In the genomic region with DNA sequence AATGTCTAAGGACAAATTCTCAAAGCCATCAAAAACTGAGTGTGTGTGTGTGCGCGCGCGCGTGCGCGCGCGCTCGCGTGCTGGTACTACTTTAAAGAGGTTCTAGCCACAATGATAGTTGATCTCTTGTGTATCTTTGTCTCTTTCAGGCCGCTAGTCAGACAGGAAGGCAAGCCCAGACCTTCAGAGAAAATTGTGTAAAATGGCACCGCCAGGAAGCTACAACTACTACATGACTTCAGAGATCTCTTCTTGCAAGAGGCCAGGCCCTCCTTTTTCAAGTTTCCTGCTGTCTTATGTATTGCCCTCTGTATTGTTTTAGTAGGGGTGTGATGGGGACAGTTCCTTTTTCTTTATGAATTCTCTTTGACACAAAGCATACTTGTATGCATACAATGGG, we compare ENCODE assay signal across 27 mouse cellular contexts. TPM values are rescaled to one million over a fixed set of nuclear protein-coding genes. Genes with fewer than 3 reads are reported as not detected.
DNase-seq lines count a peak whose midpoint lies in the region; TF ChIP-seq lines count a peak whose summit lies in the region.
"Had no signal": no experiment of that assay in that cellular context is flagged by ENCODE, and none has a peak within 500 bp of the region (broad histone marks: within the 10 kb centered on the region; RNA-seq: fewer than 3 reads in every experiment).

No protein-coding gene starts in this region.

- no peak for TF ChIP-seq POLR2A in thymus, adult 2 months (IDR thresholded peaks at IDR 0.05; ENCODE audit: control insufficient read depth, extremely low read depth, insufficient read depth, low read length, poor library complexity)
- no peak for TF ChIP-seq POLR2A in lung, adult 2 months (IDR thresholded peaks at IDR 0.05; ENCODE audit: borderline replicate concordance, extremely low read depth, low read depth, low read length)

- TF ChIP-seq CTCF in thymus, adult 2 months (IDR thresholded peaks at IDR 0.05; ENCODE audit: borderline replicate concordance, control insufficient read depth, extremely low read depth, insufficient read depth, low read length, poor library complexity) = no peak
- no peak for TF ChIP-seq CTCF in lung, adult 2 months (IDR thresholded peaks at IDR 0.05; ENCODE audit: insufficient read depth, low read length)

- peak overlapping the region; percentile 96 for H3K27ac ChIP-seq in thymus, adult 2 months (ENCODE audit: control insufficient read depth, insufficient read depth, low read length)
- H3K27ac ChIP-seq: embryonic facial prominence, embryonic 12.5 days; embryonic facial prominence, embryonic 15.5 days; heart, adult 2 months; heart, embryonic 10.5 days; heart, embryonic 13.5 days; hindbrain, embryonic 14.5 days; hindbrain, postnatal 0 days had no signal

- 76% methylated on average over 13 of the region's 13 CpGs for WGBS in thymus, adult 2 months
- 93% methylated on average over 13 of the region's 13 CpGs for WGBS in lung, adult 2 months

- no peaks in the 10 kb centered on the region for H3K27me3 ChIP-seq in thymus, adult 2 months (ENCODE audit: control insufficient read depth, insufficient read depth, low read length)
- H3K27me3 ChIP-seq: embryonic facial prominence, embryonic 12.5 days; embryonic facial prominence, embryonic 15.5 days; heart, embryonic 13.5 days had no signal

- H3K4me3 ChIP-seq in thymus, adult 2 months (ENCODE audit: control insufficient read depth, insufficient read depth, low read length) = peak overlapping the region; percentile 85
- no peak overlapping the region for H3K4me3 ChIP-seq in lung, adult 2 months (replicated peaks; ENCODE audit: extremely low read depth, low read depth, low read length)
- H3K4me3 ChIP-seq: embryonic facial prominence, embryonic 12.5 days; embryonic facial prominence, embryonic 15.5 days; heart, adult 2 months; heart, embryonic 10.5 days; heart, embryonic 13.5 days had no signal

- peaks cover 28% of the 10 kb centered on the region for H3K4me1 ChIP-seq in thymus, adult 2 months (replicated peaks; ENCODE audit: control insufficient read depth, insufficient read depth, low read length)
- no peaks in the 10 kb centered on the region for H3K4me1 ChIP-seq in lung, adult 2 months (ENCODE audit: control insufficient read depth, insufficient read depth, low read length)
- H3K4me1 ChIP-seq: embryonic facial prominence, embryonic 12.5 days; embryonic facial prominence, embryonic 15.5 days; heart, embryonic 10.5 days; heart, embryonic 13.5 days had no signal

- peak; percentile 46 for DNase-seq in thymus, adult 2 months
- DNase-seq in thymus, adult 18-20 months = no peak
- DNase-seq in CD8-positive naive resting alpha-beta T cell, adult 2 months (ENCODE audit: low read depth in 2 of 2, low spot score in 2 of 2) = peak; percentile 53 to 64
- DNase-seq in naive thymus-derived CD4-positive, alpha-beta T cell, adult 2 months (ENCODE audit: low read depth) = peak; percentile 41
- DNase-seq in thymus, postnatal 4 days = peak; percentile 48
- DNase-seq in lung, adult 2 months = no peak
- DNase-seq in right cerebral cortex, postnatal 25 days = no peak
- DNase-seq: adrenal gland, adult 2 months; adrenal gland, postnatal 14 days; cerebellum, adult 11 months; cerebellum, adult 2 months; cerebellum, adult 9-11 months; cerebellum, postnatal 25 days; gastrocnemius, postnatal 25 days; heart, adult 2 months; heart, postnatal 14 days; heart, postnatal 4 days had no signal

- peaks cover 49% of the 10 kb centered on the region for H3K36me3 ChIP-seq in thymus, adult 2 months (ENCODE audit: control insufficient read depth, insufficient read depth, low read length)
- H3K36me3 ChIP-seq: embryonic facial prominence, embryonic 12.5 days; embryonic facial prominence, embryonic 15.5 days; heart, embryonic 10.5 days; heart, embryonic 13.5 days had no signal

RNA-seq across cellular contexts. Expression of a gene that starts 3.5 kb away (rescaled TPM):
- polyA plus RNA-seq in thymus, adult 2 months (2012; rRNA removed) = 883 and 918 TPM in 2 replicates
- 1.4 and 2.4 TPM in 2 replicates for polyA plus RNA-seq in lung, adult 2 months (2012; rRNA removed)
- polyA plus RNA-seq: C2C12; embryonic facial prominence, embryonic 12.5 days; embryonic facial prominence, embryonic 15.5 days; forebrain, embryonic 11.5 days; forebrain, embryonic 14.5 days; heart, embryonic 10.5 days; heart, embryonic 13.5 days; hindbrain, embryonic 11.5 days; hindbrain, embryonic 14.5 days; hindbrain, postnatal 0 days had no signal

RNA-seq across cellular contexts. Expression of a gene that starts 54.1 kb away (rescaled TPM):
- polyA plus RNA-seq in thymus, adult 2 months (2012; rRNA removed) = 712 and 845 TPM in 2 replicates
- 2.5 and 3.0 TPM in 2 replicates for polyA plus RNA-seq in lung, adult 2 months (2012; rRNA removed)
- polyA plus RNA-seq: C2C12; cerebellum, adult 2 months; embryonic facial prominence, embryonic 15.5 days; forebrain, embryonic 11.5 days; forebrain, embryonic 14.5 days; heart, embryonic 10.5 days; hindbrain, embryonic 11.5 days; hindbrain, embryonic 14.5 days; hindbrain, postnatal 0 days had no signal

RNA-seq across cellular contexts. Expression of a gene that starts 54.7 kb away (rescaled TPM):
- 9.6 and 15.1 TPM in 2 replicates for polyA plus RNA-seq in thymus, adult 2 months (2012; rRNA removed)
- polyA plus RNA-seq in lung, adult 2 months (2012; rRNA removed) = 2.3 and 7.0 TPM in 2 replicates

Comparison
In these comparisons a context has a peak if more than half of its experiments do, and no peak if none do; other contexts are left out.
1. DNase-seq: peak in thymus, adult 2 months (single experiment), CD8-positive naive resting alpha-beta T cell, adult 2 months (2 of 2), naive thymus-derived CD4-positive, alpha-beta T cell, adult 2 months (single experiment) and thymus, postnatal 4 days (single experiment); none in thymus, adult 18-20 months (0 of 2), lung, adult 2 months (single experiment) and right cerebral cortex, postnatal 25 days (single experiment).
2. RNA of a gene that starts 3.5 kb away (polyA plus RNA-seq): 883 to 918 TPM in thymus, adult 2 months; 1.4 to 2.4 TPM in lung, adult 2 months; every median in the first group is over 100 times any median in the second.
3. RNA of a gene that starts 54.1 kb away (polyA plus RNA-seq): 712 to 845 TPM in thymus, adult 2 months; 2.5 to 3.0 TPM in lung, adult 2 months; every median in the first group is over 100 times any median in the second.